Mouse (Mus musculus) T-cell, adult 66 days (primary cell): ENCODE results near the gene Ndufa6. TPM values are rescaled to one million over a fixed set of nuclear protein-coding genes. Genes with fewer than 3 reads are reported as not detected.

Experiments
- total RNA-seq, 2 experiments: library from RNA; stranded (reverse); gene quantifications; 3 replicates in 1 of 2; 4 replicates in 1 of 2; pipeline ENCODE4 v1.2.4; 2023

Ndufa6 gene
- 100 to 1,000 TPM; 114 to 124 TPM for total RNA-seq

DNA sequence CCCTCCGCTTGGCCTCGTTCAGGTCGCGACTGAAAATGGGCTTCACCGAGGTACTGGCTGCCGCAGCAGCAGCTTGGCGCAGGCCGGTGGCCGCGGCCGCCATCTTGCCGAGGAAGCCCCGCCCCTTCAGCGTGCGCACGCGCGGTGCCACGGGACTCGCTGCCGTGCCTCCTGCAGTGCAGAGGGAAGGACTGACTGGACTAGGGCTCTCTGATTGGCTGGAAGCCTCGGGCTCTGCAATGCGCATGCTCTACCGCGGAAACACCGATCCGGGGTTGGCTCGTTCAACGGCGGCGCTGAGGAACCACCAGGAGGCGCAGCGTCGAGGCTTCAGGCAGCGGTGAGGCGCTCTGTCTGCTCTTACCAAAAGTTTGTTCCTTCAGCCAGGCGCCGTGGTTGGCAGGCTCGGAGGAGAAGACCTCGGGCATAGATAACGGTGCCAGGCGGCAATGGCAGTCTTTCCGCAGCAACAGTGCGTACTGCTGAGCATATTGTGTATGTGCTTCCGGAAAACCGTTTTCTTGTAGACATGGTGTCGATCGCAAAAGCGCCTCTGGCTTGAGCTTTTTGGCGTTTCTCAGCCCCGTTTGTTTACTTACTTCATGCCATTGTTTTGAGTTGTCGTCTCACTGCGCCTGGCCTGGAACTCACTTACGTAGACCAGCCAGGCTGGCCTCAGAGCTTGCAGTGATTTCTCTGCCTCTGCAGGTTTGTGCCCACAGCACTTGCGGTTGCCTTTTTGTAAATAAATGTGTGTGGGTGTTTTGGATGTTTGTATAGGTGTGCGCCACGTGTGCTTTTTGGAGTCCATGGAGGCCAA lies at the start of gene Ndufa6:
Gene Ndufa6, minus strand, starts transcription at position 197 of the 820 bp plus-strand sequence.

DNA sequence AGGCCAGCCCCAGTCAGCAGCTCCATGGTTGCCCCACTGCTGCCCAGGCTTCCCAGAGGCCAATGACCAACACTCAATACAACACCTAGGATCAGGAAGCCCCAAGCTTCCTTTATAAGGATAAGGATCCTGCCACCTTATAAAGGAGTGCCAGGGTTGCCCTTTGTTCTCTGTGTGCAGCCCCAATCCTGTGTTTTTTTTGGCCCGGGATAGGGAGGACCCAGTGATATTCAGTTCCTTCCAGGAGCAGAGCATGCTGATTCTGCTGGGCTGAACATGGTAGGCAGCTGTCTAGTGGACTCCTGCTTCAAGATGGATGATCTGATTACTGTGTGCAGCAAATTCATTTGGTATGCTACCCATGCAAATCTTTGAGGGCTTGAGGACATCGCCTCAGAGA lies 39.8 kb upstream of the Ndufa6 start, which contains the start of gene Cyp2d11:
Gene Cyp2d11, minus strand, starts transcription at position 101 of the 400 bp plus-strand sequence.

GRCm38 (mm10) chr15:82379871-82380713 lies 26.0 kb upstream of the Ndufa6 start, which contains the start of gene Cyp2d22:
Gene Cyp2d22 (minus strand): TSS chr15:82380260.

GRCm38 (mm10) chr15:82338593-82339112 lies 15.5 kb downstream of the Ndufa6 start, which contains the start of the genes Naga, Pheta2 and Smdt1:
Gene Naga (minus strand): TSS chr15:82338925.
Gene Pheta2 (plus strand): TSS chr15:82338942.
Gene Smdt1 (plus strand): TSS chr15:82338959.

Other genes with a start within 250 kb of the Ndufa6 start
- gene Ccdc134, start 226.4 kb downstream of the Ndufa6 start, total RNA-seq, result 10 to 100 TPM; 33.9 to 38.6 TPM
- gene Srebf2, start 207.1 kb downstream of the Ndufa6 start, total RNA-seq, result 100 to 1,000 TPM; 179 to 196 TPM
- not detected for gene Shisa8, start 141.5 kb downstream of the Ndufa6 start, total RNA-seq
- 1 to 10 TPM; 1.0 to 3.4 TPM for gene Tnfrsf13c, start 130.0 kb downstream of the Ndufa6 start, total RNA-seq
- 1 to 10 TPM; 1.9 to 2.0 TPM for gene Cenpm, start 109.6 kb downstream of the Ndufa6 start, total RNA-seq
- not detected for gene 1500009C09Rik, start 101.9 kb downstream of the Ndufa6 start, total RNA-seq
- not detected for gene Sept3, start 79.4 kb downstream of the Ndufa6 start, total RNA-seq
- gene Wbp2nl, start 55.4 kb downstream of the Ndufa6 start, total RNA-seq, result not detected
- 10 to 100 TPM; 40.7 to 43.9 TPM for gene Naga, start 15.4 kb downstream of the Ndufa6 start, total RNA-seq
- 1 to 10 TPM in 1 of 2 experiments, under 1 TPM in 1; 0.95 to 2.1 TPM for gene Pheta2, start 15.4 kb downstream of the Ndufa6 start, total RNA-seq
- 10 to 100 TPM; 78.7 to 89.7 TPM for gene Smdt1, start 15.4 kb downstream of the Ndufa6 start, total RNA-seq
- gene Cyp2d22, start 25.9 kb upstream of the Ndufa6 start, total RNA-seq, result 1 to 10 TPM; 5.5 to 8.0 TPM
- gene Cyp2d11, start 39.7 kb upstream of the Ndufa6 start, total RNA-seq, result not detected
- not detected for gene Cyp2d10, start 52.9 kb upstream of the Ndufa6 start, total RNA-seq
- not detected for gene Cyp2d9, start 79.1 kb upstream of the Ndufa6 start, total RNA-seq
- gene Cyp2d12, start 200.8 kb upstream of the Ndufa6 start, total RNA-seq, result not detected